Mouse (Mus musculus): ENCODE data around the gene Rita1. TPM values are rescaled to one million over a fixed set of nuclear protein-coding genes. Genes with fewer than 3 reads are reported as not detected.

The Rita1 gene
- 20.1 and 20.6 TPM in 2 replicates for polyA plus RNA-seq (2014; fragmentation: Nextera tagmentation; extraction: Ambion mirVana)

- H3K27me3 ChIP-seq (ENCODE audit: control insufficient read depth, insufficient read depth, low read length) = no peaks in the 10 kb centered on the region
- ATAC-seq (ENCODE audit: low FRiP score) (peak; percentile 87), DNase-seq (ENCODE audit: low spot score) (peak; percentile 94)
- peaks cover 17% of the 10 kb centered on the region for H3K36me3 ChIP-seq (replicated peaks; ENCODE audit: control insufficient read depth, insufficient read depth)
- H3K4me3 ChIP-seq (replicated peaks; ENCODE audit: low read length) = peak within 1 kb of the TSS; percentile 50
- H3K9me3 ChIP-seq (ENCODE audit: control insufficient read depth, low read length) = no peaks in the 10 kb centered on the region
- peaks cover 17% of the 10 kb centered on the region for H3K4me1 ChIP-seq (replicated peaks; ENCODE audit: control insufficient read depth, insufficient read depth, low read length)
- H3K27ac ChIP-seq = peak within 1 kb of the TSS; percentile 81
- H3K9ac ChIP-seq = peak within 1 kb of the TSS; percentile 56
- WGBS = under 1% methylated on average over 22 of the region's 22 CpGs
- H3K4me2 ChIP-seq (replicated peaks) = peak within 1 kb of the TSS; percentile 81
Measured at GRCm38 (mm10) chr5:120612442-120612821, at the start of gene Rita1, which contains the start of gene Ddx54. TSS of gene Rita1 (minus strand) at chr5:120612589. TSS of gene Ddx54 (plus strand) at chr5:120612739.

GRCm38 (mm10) chr5:120660816-120661215, 48.4 kb upstream of the Rita1 start:
- Histone ChIP-seq H3K4me2 (replicated peaks) (no peak overlapping the region), H3K9ac (0 out of 2 replicates have a peak overlapping the region, but pooled peaks have one; percentile 24)
- WGBS = 23% methylated on average over 5 of the region's 5 CpGs

GRCm38 (mm10) chr5:120656281-120656751, 43.9 kb upstream of the Rita1 start:
- Histone ChIP-seq H3K4me3 (replicated peaks; ENCODE audit: low read length) (no peak overlapping the region), H3K4me1 (replicated peaks; ENCODE audit: control insufficient read depth, insufficient read depth, low read length) (0 out of 2 replicates have a peak, but pooled peaks cover 3% of the 10 kb centered on the region), H3K36me3 (replicated peaks; ENCODE audit: control insufficient read depth, insufficient read depth) (no peaks in the 10 kb centered on the region), H3K27ac (no peak overlapping the region), H3K9ac (no peak overlapping the region), H3K27me3 (ENCODE audit: control insufficient read depth, insufficient read depth, low read length) (peaks cover under 1% of the 10 kb centered on the region; the same call in 1 of the 2 replicates), H3K9me3 (ENCODE audit: control insufficient read depth, low read length) (no peaks in the 10 kb centered on the region), H3K4me2 (replicated peaks) (no peak overlapping the region)
- ATAC-seq (ENCODE audit: low FRiP score) = no peak
- 88% methylated on average over 12 of the region's 12 CpGs for WGBS
- no peak for DNase-seq (ENCODE audit: low spot score)

More at GRCm38 (mm10) chr5:120660816-120661215, 48.4 kb upstream of the Rita1 start:
- Histone ChIP-seq H3K27ac (peak overlapping the region; percentile 70), H3K4me1 (replicated peaks; ENCODE audit: control insufficient read depth, insufficient read depth, low read length) (0 out of 2 replicates have a peak, but pooled peaks cover 3% of the 10 kb centered on the region), H3K4me3 (replicated peaks; ENCODE audit: low read length) (no peak overlapping the region), H3K27me3 (ENCODE audit: control insufficient read depth, insufficient read depth, low read length) (no peaks in the 10 kb centered on the region), H3K9me3 (ENCODE audit: control insufficient read depth, low read length) (no peaks in the 10 kb centered on the region), H3K36me3 (replicated peaks; ENCODE audit: control insufficient read depth, insufficient read depth) (no peaks in the 10 kb centered on the region)
- DNase-seq (ENCODE audit: low spot score) (peak; percentile 42), ATAC-seq (ENCODE audit: low FRiP score) (peak; percentile 69)

- Histone ChIP-seq H3K9me3 (ENCODE audit: control insufficient read depth, low read length) (no peaks in the 10 kb centered on the region), H3K27me3 (ENCODE audit: control insufficient read depth, insufficient read depth, low read length) (peaks cover 25% of the 10 kb centered on the region), H3K9ac (no peak overlapping the region), H3K4me1 (replicated peaks; ENCODE audit: control insufficient read depth, insufficient read depth, low read length) (0 out of 2 replicates have a peak, but pooled peaks cover under 1% of the 10 kb centered on the region), H3K4me2 (replicated peaks) (no peak overlapping the region), H3K4me3 (replicated peaks; ENCODE audit: low read length) (no peak overlapping the region), H3K36me3 (replicated peaks; ENCODE audit: control insufficient read depth, insufficient read depth) (no peaks in the 10 kb centered on the region), H3K27ac (no peak overlapping the region)
- no peak for ATAC-seq (ENCODE audit: low FRiP score)
- no peak for DNase-seq (ENCODE audit: low spot score)
- 78% methylated on average over 2 of the region's 2 CpGs for WGBS
Measured at GRCm38 (mm10) chr5:120653873-120654272, 41.5 kb upstream of the Rita1 start.

- WGBS = 79% methylated on average over 28 of the region's 28 CpGs
- Histone ChIP-seq H3K4me3 (replicated peaks; ENCODE audit: low read length) (no peak overlapping the region), H3K4me1 (replicated peaks; ENCODE audit: control insufficient read depth, insufficient read depth, low read length) (0 out of 2 replicates have a peak, but pooled peaks cover 4% of the 10 kb centered on the region), H3K36me3 (replicated peaks; ENCODE audit: control insufficient read depth, insufficient read depth) (no peaks in the 10 kb centered on the region), H3K9me3 (ENCODE audit: control insufficient read depth, low read length) (no peaks in the 10 kb centered on the region), H3K27ac (no peak overlapping the region), H3K9ac (no peak overlapping the region), H3K4me2 (replicated peaks) (no peak overlapping the region), H3K27me3 (ENCODE audit: control insufficient read depth, insufficient read depth, low read length) (peaks cover 32% of the 10 kb centered on the region)
- ATAC-seq (ENCODE audit: low FRiP score) (no peak), DNase-seq (ENCODE audit: low spot score) (no peak)
Measured at GRCm38 (mm10) chr5:120652915-120653701, 40.7 kb upstream of the Rita1 start.

- no peak for DNase-seq (ENCODE audit: low spot score)
- Histone ChIP-seq H3K36me3 (replicated peaks; ENCODE audit: control insufficient read depth, insufficient read depth) (no peaks in the 10 kb centered on the region), H3K4me3 (replicated peaks; ENCODE audit: low read length) (no peak overlapping the region), H3K27ac (no peak overlapping the region), H3K4me2 (replicated peaks) (no peak overlapping the region), H3K9ac (no peak overlapping the region), H3K9me3 (ENCODE audit: control insufficient read depth, low read length) (no peaks in the 10 kb centered on the region), H3K4me1 (replicated peaks; ENCODE audit: control insufficient read depth, insufficient read depth, low read length) (0 out of 2 replicates have a peak, but pooled peaks cover 4% of the 10 kb centered on the region), H3K27me3 (ENCODE audit: control insufficient read depth, insufficient read depth, low read length) (peaks cover 46% of the 10 kb centered on the region)
- no peak for ATAC-seq (ENCODE audit: low FRiP score)
- 86% methylated on average over 5 of the region's 5 CpGs for WGBS
Measured at GRCm38 (mm10) chr5:120651230-120651629, 38.8 kb upstream of the Rita1 start.

- Histone ChIP-seq H3K4me2 (replicated peaks) (no peak overlapping the region), H3K4me3 (replicated peaks; ENCODE audit: low read length) (no peak overlapping the region), H3K27me3 (ENCODE audit: control insufficient read depth, insufficient read depth, low read length) (peaks cover 46% of the 10 kb centered on the region), H3K36me3 (replicated peaks; ENCODE audit: control insufficient read depth, insufficient read depth) (no peaks in the 10 kb centered on the region), H3K27ac (no peak overlapping the region), H3K9me3 (ENCODE audit: control insufficient read depth, low read length) (no peaks in the 10 kb centered on the region), H3K9ac (no peak overlapping the region), H3K4me1 (replicated peaks; ENCODE audit: control insufficient read depth, insufficient read depth, low read length) (0 out of 2 replicates have a peak, but pooled peaks cover 4% of the 10 kb centered on the region)
- ATAC-seq (ENCODE audit: low FRiP score) = no peak
- DNase-seq (ENCODE audit: low spot score) = no peak
- WGBS = 23% methylated on average over 13 of the region's 13 CpGs
Measured at GRCm38 (mm10) chr5:120649938-120650337, 37.5 kb upstream of the Rita1 start.

- H3K9me3 ChIP-seq (ENCODE audit: control insufficient read depth, low read length) = no peaks in the 10 kb centered on the region
- H3K4me1 ChIP-seq (replicated peaks; ENCODE audit: control insufficient read depth, insufficient read depth, low read length) = 0 out of 2 replicates have a peak, but pooled peaks cover 4% of the 10 kb centered on the region
- no peak overlapping the region for H3K9ac ChIP-seq
- ATAC-seq (ENCODE audit: low FRiP score) (no peak), DNase-seq (ENCODE audit: low spot score) (no peak)
- H3K4me2 ChIP-seq (replicated peaks) = peak overlapping the region; percentile 35
- H3K27ac ChIP-seq = no peak overlapping the region
- WGBS = 4% methylated on average over 20 of the region's 21 CpGs
- peaks cover 46% of the 10 kb centered on the region for H3K27me3 ChIP-seq (ENCODE audit: control insufficient read depth, insufficient read depth, low read length)
- peak overlapping the region; percentile 19; the same call in 1 of the 2 replicates for H3K4me3 ChIP-seq (replicated peaks; ENCODE audit: low read length)
- no peaks in the 10 kb centered on the region for H3K36me3 ChIP-seq (replicated peaks; ENCODE audit: control insufficient read depth, insufficient read depth)
Measured at GRCm38 (mm10) chr5:120649374-120649933, 37.1 kb upstream of the Rita1 start.

Data from hindbrain, embryonic 14.5 days (tissue).